Mouse (Mus musculus): Measurements from ENCODE around the gene Zfx.

- TF ChIP-seq CTCF (IDR thresholded peaks at IDR 0.05; ENCODE audit: extremely low read depth, insufficient read depth, insufficient read length, insufficient replicate concordance) (no peak), POLR2A (IDR thresholded peaks at IDR 0.05; ENCODE audit: low read depth, low read length) (no peak)
Measured at GRCm38 (mm10) chrX:94102938-94103337, 20.6 kb downstream of the Zfx start.
